13 mouse cellular contexts compared by ENCODE assay signal in genomic region chr5:53104177-53104855, GRCm38 (mm10).
DNase-seq lines count a peak whose midpoint lies in the region; TF ChIP-seq lines count a peak whose summit lies in the region.
"Had no signal": no experiment of that assay in that cellular context is flagged by ENCODE, and none has a peak within 500 bp of the region (broad histone marks: within the 10 kb centered on the region; RNA-seq: fewer than 3 reads in every experiment).

No protein-coding gene starts in this region.

- peak overlapping the region; percentile 58; the same call in 1 of the 2 replicates for H3K27ac ChIP-seq in cerebellum, adult 2 months (ENCODE audit: insufficient read depth, low read length)
- H3K27ac ChIP-seq: left cerebral cortex, adult 2 months; limb, embryonic 15.5 days had no signal

- 52% methylated on average over 13 of the region's 13 CpGs for WGBS in cerebellum, adult 2 months

- peak; percentile 40 to 43 for DNase-seq in cerebellum, adult 2 months
- DNase-seq in cerebellum, adult 9-11 months: no peak
- DNase-seq in cerebellum, postnatal 25 days: peak; percentile 52 to 54
- peak; percentile 82 for DNase-seq in kidney, adult 9 months
- DNase-seq in retina, embryonic 14.5 days (ENCODE audit: low spot score): peak; percentile 35
- DNase-seq in right cerebral cortex, postnatal 25 days: no peak
- DNase-seq in adrenal gland, postnatal 4 days (ENCODE audit: low spot score in 2 of 2): no peak
- DNase-seq in frontal cortex, postnatal 10 days (ENCODE audit: low spot score in 2 of 2): no peak
- DNase-seq: adrenal gland, postnatal 25 days; heart, adult 18-20 months; heart, postnatal 10 days had no signal

- no peak for TF ChIP-seq CTCF in cerebellum, adult 2 months (IDR thresholded peaks at IDR 0.05; ENCODE audit: borderline replicate concordance, insufficient read depth, low read depth, low read length)

- H3K4me3 ChIP-seq in cerebellum, adult 2 months (replicated peaks; ENCODE audit: insufficient read depth, low read depth, low read length): no peak overlapping the region
- H3K4me3 ChIP-seq: left cerebral cortex, adult 2 months; limb, embryonic 15.5 days had no signal

- TF ChIP-seq POLR2A in cerebellum, adult 2 months (IDR thresholded peaks at IDR 0.05; ENCODE audit: borderline replicate concordance, insufficient read depth, low read length): no peak

- peaks cover 19% of the 10 kb centered on the region for H3K4me1 ChIP-seq in cerebellum, adult 2 months (ENCODE audit: control insufficient read depth, insufficient read depth, low read length)
- H3K4me1 ChIP-seq: limb, embryonic 15.5 days had no signal

- H3K27me3 ChIP-seq in cerebellum, adult 2 months (ENCODE audit: control insufficient read depth, insufficient read depth, low read length): no peaks in the 10 kb centered on the region
- H3K27me3 ChIP-seq: limb, embryonic 15.5 days had no signal

Comparison
In these comparisons a context has a peak if more than half of its experiments do, and no peak if none do; other contexts are left out.
1. DNase-seq: peak in cerebellum, adult 2 months (2 of 2), cerebellum, postnatal 25 days (2 of 2), kidney, adult 9 months (single experiment) and retina, embryonic 14.5 days (single experiment); none in cerebellum, adult 9-11 months (single experiment), right cerebral cortex, postnatal 25 days (single experiment), adrenal gland, postnatal 4 days (0 of 2) and frontal cortex, postnatal 10 days (0 of 2).